Mouse (Mus musculus) thymus, adult 2 months (tissue): Measurements from ENCODE around the gene Duox2.

Source experiments
- CTCF ChIP-seq: fragments of 200-500 bp; IDR thresholded peaks from 2 replicates; pipeline ENCODE4 v1.5.1; 2012; ENCODE audit warnings: mild to moderate bottlenecking, control low read depth, low read length, moderate library complexity, borderline replicate concordance; ENCODE audit not compliant: control insufficient read depth, poor library complexity, insufficient read depth; ENCODE audit errors: extremely low read depth
- POLR2A ChIP-seq: fragments of 200-500 bp; IDR thresholded peaks from 2 replicates; pipeline ENCODE4 v1.6.1; 2012; ENCODE audit warnings: mild to moderate bottlenecking, low read length, control low read depth, moderate library complexity; ENCODE audit not compliant: control insufficient read depth, poor library complexity, insufficient read depth; ENCODE audit errors: extremely low read depth

DNA sequence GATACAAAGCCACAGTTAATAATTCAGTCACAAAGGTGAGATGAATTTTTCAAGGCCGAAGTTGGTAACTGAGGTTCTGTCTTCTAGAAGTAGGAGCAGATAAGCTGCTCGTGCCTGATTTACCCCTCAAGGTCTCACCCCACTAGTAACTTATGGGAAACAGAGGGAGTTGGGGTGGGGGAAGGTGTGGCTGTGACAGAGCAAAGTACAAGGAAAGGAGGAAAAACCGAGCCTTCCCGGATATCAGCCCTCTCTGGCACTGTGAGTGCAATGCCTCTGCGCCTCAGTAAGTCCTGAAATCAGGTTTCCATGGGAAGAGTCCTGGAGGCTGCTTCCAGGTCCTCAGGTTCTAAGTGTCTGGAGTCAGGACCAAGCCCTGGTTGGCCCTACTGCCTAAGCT is 37.5 kb downstream of the Duox2 start:
- TF ChIP-seq CTCF = no peak
- TF ChIP-seq POLR2A = no peak
